Mouse (Mus musculus) embryonic facial prominence, embryonic 11.5 days (tissue): ENCODE data around the gene Cdhr4. TPM values are rescaled to one million over a fixed set of nuclear protein-coding genes. Genes with fewer than 3 reads are reported as not detected.
A peak's percentile ranks its signal among the peaks of the same experiment; 100 is the strongest.

ENCODE experiments used
- ATAC-seq: fragments of 200-750 bp; cut with Nextera tagmentation; replicated peaks from 2 replicates; pipeline ENCODE4 v1.8.0; 2017; ENCODE audit warnings: low read depth; ENCODE audit not compliant: insufficient number of reproducible peaks, low FRiP score, low TSS enrichment
- DNase-seq: peaks from one replicate; pipeline ENCODE4 v3.0.0-alpha.2; 2015; ENCODE audit warnings: low spot score
- H3K27ac ChIP-seq: fragments of 300-500 bp; sonication (generic); replicated peaks from 2 replicates; pipeline ENCODE4 v1.5.1; 2014; ENCODE audit warnings: mild to moderate bottlenecking, low read depth, low read length, control low read depth
- H3K27me3 ChIP-seq: fragments of 300-500 bp; sonication (generic); 2 replicates; pipeline ENCODE4 v1.6.1; 2014; ENCODE audit warnings: mild to moderate bottlenecking, low read length, moderate library complexity, mixed read lengths; ENCODE audit not compliant: control insufficient read depth, insufficient read depth
- H3K36me3 ChIP-seq: fragments of 300-500 bp; sonication (generic); replicated peaks from 2 replicates; pipeline ENCODE4 v1.6.1; 2014; ENCODE audit warnings: low read depth, mild to moderate bottlenecking, low read length, moderate library complexity, mixed read lengths; ENCODE audit not compliant: control insufficient read depth, insufficient read depth
- H3K4me1 ChIP-seq: fragments of 300-500 bp; sonication (generic); 2 replicates; pipeline ENCODE4 v1.6.1; 2014; ENCODE audit warnings: low read length, mixed read lengths; ENCODE audit not compliant: control insufficient read depth, insufficient read depth
- H3K4me2 ChIP-seq: fragments of 300-500 bp; sonication (generic); 2 replicates; pipeline ENCODE4 v1.6.1; 2014; ENCODE audit warnings: low read depth, mild to moderate bottlenecking, control low read depth, low read length, moderate library complexity
- H3K4me3 ChIP-seq: fragments of 300-500 bp; sonication (generic); 2 replicates; pipeline ENCODE4 v1.5.1; 2014; ENCODE audit warnings: low read depth, low read length, control low read depth
- H3K9ac ChIP-seq: fragments of 300-500 bp; sonication (generic); replicated peaks from 2 replicates; pipeline ENCODE4 v1.6.1; 2014; ENCODE audit warnings: mild to moderate bottlenecking, control low read depth, low read length
- H3K9me3 ChIP-seq: fragments of 300-500 bp; sonication (generic); replicated peaks from 2 replicates; pipeline ENCODE4 v1.6.1; 2016; ENCODE audit warnings: mild to moderate bottlenecking, low read length, inconsistent platforms, mixed read lengths; ENCODE audit not compliant: control insufficient read depth
- WGBS: fragments of 180-500 bp; shearing (Covaris S2); extraction: QIAGEN DNeasy Blood & Tissue Kit; methylation state at CpG from one replicate; pipeline ENCODE4 v1.1.7; 2014; 5-methylcytosine and 5-hydroxymethylcytosine counted together
- polyA plus RNA-seq: library from polyadenylated mRNA; unstranded; fragments of >200 nt; fragmentation: Nextera tagmentation; extraction: Ambion mirVana; gene quantifications from 2 replicates; pipeline ENCODE4 v1.2.1, GENCODE M21; 2014

Cdhr4 gene
- polyA plus RNA-seq, 1 experiment from 2014 or later = 7.6 TPM

DNA sequence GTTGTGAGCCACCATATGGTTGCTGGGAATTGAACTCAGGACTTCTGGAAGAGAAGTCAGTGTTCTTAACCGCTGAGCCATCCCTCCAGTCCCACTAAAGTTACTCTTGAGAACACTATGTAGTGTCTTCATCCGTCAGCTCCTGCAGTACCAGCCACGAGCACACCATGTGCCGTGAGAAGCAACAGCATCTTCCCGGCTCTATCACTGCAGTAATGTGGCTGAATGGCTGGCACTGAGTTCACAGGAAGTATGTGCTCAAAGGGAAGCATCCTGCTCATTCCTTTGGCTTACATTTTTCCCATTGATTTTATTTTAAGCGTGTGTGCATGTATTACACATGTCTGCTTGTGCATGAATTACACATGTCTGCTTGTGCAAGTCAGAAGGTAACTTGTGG, 24.9 kb upstream of the Cdhr4 start:
- H3K4me2 ChIP-seq = no peak overlapping the region
- H3K27ac ChIP-seq = no peak overlapping the region
- H3K4me1 ChIP-seq = no peaks in the 10 kb centered on the region
- H3K4me3 ChIP-seq = no peak overlapping the region
- DNase-seq (no peak), ATAC-seq (no peak)
- no peaks in the 10 kb centered on the region for H3K27me3 ChIP-seq
- 93% methylated on average over 6 of the region's 6 CpGs for WGBS
- H3K36me3 ChIP-seq = no peaks in the 10 kb centered on the region; the same call in 1 of the 2 replicates
- no peak overlapping the region for H3K9ac ChIP-seq
- no peaks in the 10 kb centered on the region for H3K9me3 ChIP-seq

DNA sequence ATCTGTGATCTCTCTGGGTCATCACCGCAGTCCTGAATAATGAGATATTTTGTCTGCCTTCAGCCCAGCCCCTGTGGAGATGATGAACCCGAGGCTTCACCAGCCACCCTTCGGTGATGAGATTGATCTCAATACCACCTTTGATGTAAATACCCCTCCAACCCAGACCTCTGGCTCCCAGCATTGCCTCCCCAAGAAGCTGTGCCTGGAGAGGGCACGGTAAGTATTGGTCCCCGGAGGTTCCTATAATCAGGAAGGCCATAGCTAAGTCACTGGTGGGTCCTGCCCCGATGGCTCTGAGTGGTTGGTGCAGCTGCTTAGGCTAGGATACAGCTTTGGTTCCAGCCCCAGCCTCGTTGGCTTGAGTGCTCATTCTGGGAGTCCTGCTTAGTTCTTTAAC, 23.8 kb upstream of the Cdhr4 start:
- H3K4me1 ChIP-seq = no peaks in the 10 kb centered on the region
- no peaks in the 10 kb centered on the region for H3K27me3 ChIP-seq
- H3K36me3 ChIP-seq = no peaks in the 10 kb centered on the region; the same call in 1 of the 2 replicates
- no peak for ATAC-seq
- DNase-seq = no peak
- no peak overlapping the region for H3K27ac ChIP-seq
- no peak overlapping the region for H3K4me3 ChIP-seq
- H3K4me2 ChIP-seq = no peak overlapping the region
- H3K9ac ChIP-seq = no peak overlapping the region
- 88% methylated on average over 7 of the region's 7 CpGs for WGBS
- H3K9me3 ChIP-seq = no peaks in the 10 kb centered on the region

DNA sequence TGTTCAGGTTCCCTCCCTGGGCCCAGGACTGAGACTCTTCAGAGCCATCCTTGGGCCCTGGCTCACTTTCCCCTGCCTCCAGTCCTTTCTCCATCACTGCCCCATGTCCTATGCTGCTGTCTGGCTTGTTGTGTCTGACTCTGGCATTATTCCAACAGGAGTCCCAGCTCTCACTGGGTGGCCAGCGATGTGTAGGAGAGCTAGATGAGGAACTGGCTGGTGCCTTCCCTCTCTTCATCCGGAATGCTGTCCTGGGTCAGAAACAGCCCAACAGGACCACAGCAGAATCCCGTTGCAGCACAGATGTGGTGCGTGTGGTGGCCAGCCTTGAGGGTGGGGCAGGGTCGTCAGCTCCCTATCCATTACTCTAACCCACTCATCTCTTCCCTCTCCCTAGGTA, 22.0 kb upstream of the Cdhr4 start:
- no peaks in the 10 kb centered on the region; the same call in 1 of the 2 replicates for H3K36me3 ChIP-seq
- 89% methylated on average over 5 of the region's 5 CpGs for WGBS

DNA sequence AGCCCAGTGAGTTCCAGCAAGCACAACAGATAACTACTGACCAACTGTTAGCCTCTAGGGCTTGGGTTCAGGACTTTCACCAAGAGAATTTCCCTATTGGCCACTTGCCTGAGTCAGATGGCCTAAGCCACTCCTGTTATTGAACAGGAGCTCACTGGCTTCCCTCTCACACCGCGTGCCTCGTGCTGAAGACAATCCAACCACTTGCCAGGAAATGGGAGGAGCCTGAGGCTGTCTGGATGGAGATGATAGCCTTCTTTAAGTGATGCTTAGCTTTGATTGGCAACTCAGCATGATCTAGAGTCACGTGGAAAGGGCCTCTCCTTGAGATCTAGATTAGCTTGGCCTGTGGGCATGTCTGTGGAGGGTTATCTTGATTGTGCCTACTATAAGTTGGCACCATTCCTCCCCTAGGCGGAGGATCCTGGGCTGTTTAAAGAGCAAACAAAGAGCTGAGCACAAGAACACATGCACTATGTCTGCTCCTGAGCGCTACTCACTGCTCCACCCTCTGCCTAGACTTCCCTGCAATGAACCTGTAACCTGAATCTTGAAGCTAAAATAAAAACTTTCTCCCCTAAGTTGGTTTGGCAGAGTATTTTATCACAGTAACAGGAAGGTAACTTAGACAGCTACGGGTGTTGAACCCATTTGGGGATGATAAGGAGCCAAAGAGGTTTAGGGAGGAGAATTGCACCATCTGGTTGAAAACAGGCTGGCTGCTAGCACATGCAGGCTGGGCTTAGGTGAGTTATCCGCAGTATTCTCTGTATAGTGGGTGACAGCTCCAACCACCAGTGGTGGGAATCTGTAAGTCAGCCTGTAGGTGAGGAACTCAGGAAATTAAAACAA, 20.4 kb upstream of the Cdhr4 start:
- no peak for ATAC-seq
- H3K36me3 ChIP-seq = no peaks in the 10 kb centered on the region; the same call in 1 of the 2 replicates
- DNase-seq = no peak

More for the DNA sequence above, 22.0 kb upstream of the Cdhr4 start:
- H3K4me2 ChIP-seq = no peak overlapping the region
- ATAC-seq (no peak), DNase-seq (no peak)
- no peaks in the 10 kb centered on the region for H3K9me3 ChIP-seq
- no peak overlapping the region for H3K9ac ChIP-seq
- H3K4me1 ChIP-seq = no peaks in the 10 kb centered on the region
- no peak overlapping the region for H3K27ac ChIP-seq
- H3K27me3 ChIP-seq = no peaks in the 10 kb centered on the region
- H3K4me3 ChIP-seq = no peak overlapping the region

DNA sequence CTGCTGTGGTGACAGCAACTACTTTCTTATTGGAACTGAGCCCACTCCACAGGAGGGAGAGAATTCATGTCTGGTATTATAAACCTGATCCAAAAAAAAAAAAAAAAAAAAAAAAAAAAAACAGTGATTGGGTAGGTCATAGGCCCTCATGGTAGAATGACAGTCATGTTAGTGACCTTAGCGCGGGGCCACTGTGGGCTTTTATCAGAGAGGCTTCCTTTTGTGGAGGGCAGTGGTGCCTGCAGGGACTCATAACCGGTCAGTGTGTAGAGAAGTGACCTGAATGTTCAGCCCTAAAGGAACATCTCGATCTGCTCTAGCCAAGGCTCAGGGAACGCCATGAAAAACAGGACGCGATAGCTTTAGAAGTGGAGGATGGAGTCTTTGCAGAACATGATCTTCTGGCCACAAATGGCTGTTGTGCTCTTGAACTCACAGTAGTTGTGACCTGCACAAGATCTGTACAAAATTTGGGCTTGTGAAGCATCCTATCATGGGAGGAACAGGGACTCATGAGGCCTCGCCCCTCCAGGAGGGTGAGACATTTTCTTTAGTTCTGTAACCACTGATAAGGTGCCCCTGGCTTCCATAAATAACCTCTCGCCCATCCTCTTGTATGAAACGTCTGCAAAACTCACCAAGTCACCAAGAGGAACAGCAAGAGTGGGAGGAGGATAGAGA, 17.7 kb upstream of the Cdhr4 start:
- Histone ChIP-seq H3K27ac (no peak overlapping the region), H3K36me3 (no peaks in the 10 kb centered on the region; the same call in 1 of the 2 replicates)
- ATAC-seq = no peak

More for the DNA sequence above, 20.4 kb upstream of the Cdhr4 start:
- Histone ChIP-seq H3K27me3 (no peaks in the 10 kb centered on the region), H3K4me3 (no peak overlapping the region), H3K9me3 (no peaks in the 10 kb centered on the region), H3K9ac (no peak overlapping the region), H3K27ac (no peak overlapping the region), H3K4me2 (no peak overlapping the region), H3K4me1 (no peaks in the 10 kb centered on the region)
- 75% methylated on average over 8 of the region's 8 CpGs for WGBS

DNA sequence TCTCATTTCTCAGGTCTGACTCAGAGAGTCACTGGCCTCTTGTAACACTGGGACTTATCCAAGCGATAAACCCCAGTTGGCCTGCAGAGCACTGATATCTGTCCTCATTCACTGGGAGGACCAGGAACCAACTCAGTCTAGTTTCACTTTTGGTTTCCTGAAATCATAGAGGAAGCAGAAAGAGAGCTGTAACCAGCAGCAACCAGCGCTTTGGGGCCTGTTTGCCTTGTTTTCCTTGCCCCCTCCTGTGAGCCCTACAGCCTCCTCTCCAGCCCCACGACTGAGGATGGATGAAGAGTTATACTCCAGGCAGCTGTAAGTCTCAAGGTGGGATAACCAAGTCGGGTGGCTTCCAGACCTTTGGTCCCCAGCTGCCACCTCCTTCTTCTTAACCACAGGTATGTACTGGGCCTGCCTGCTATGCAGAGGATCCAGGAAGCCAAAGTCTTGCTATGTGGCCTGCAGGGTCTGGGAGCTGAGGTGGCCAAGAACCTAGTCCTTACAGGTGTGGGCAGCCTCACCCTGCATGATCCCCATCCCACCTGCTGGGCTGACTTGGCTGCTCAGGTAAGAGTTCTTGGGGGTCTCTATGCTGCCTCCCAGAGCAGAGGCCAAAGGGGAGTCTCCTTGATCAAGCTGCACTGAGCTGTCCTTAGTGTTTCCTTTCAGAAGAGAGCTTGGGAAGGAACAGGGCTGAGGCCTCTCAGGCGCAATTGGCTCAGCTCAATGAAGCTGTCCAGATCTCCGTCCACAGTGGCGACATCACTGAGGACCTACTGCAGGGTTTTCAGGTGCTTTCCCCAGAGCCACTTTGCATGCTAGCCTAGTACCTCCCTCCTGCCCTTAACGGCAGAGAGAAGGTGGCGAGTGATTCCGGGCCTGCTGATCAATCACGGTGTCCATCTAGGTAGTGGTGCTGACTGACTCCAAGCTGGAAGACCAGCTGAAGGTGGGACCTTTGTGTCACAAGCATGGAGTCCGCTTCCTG, 16.6 kb upstream of the Cdhr4 start, which contains the start of gene Uba7:
TSS of gene Uba7 (plus strand) at position 107 of the 988 bp plus-strand sequence.
- Histone ChIP-seq H3K4me3 (no peak within 1 kb of the TSS), H3K4me1 (peaks cover 1% of the 10 kb centered on the region), H3K4me2 (0 out of 2 replicates have a peak within 1 kb of the TSS, but pooled peaks have one; percentile 10), H3K27ac (0 out of 2 replicates have a peak within 1 kb of the TSS, but pooled peaks have one; percentile 20), H3K27me3 (no peaks in the 10 kb centered on the region), H3K9ac (no peak within 1 kb of the TSS), H3K9me3 (no peaks in the 10 kb centered on the region), H3K36me3 (no peaks in the 10 kb centered on the region; the same call in 1 of the 2 replicates)
- ATAC-seq (no peak), DNase-seq (no peak)
- WGBS = 70% methylated on average over 12 of the region's 12 CpGs

More for the DNA sequence above, 17.7 kb upstream of the Cdhr4 start:
- Histone ChIP-seq H3K4me2 (no peak overlapping the region), H3K4me3 (no peak overlapping the region), H3K27me3 (no peaks in the 10 kb centered on the region), H3K4me1 (no peaks in the 10 kb centered on the region), H3K9me3 (no peaks in the 10 kb centered on the region), H3K9ac (no peak overlapping the region)
- WGBS = 78% methylated on average over 10 of the region's 10 CpGs
- DNase-seq = no peak

DNA sequence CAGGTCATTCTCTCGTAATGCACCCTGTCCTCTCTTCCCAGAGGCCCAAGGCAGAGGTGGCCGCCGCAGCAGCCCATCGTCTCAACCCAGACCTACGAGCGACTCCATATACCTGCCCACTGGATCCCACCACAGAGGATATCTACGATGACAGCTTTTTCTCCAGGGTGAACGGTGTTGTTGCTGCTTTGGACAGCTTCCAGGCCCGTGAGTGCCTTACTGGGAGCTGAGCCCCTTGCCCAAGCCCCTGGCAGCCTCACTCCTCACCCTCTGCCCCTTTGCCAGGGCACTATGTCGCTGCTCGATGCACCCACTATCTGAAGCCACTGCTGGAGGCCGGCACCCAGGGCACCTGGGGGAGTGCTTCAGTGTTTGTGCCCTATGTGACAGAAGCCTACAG, 13.5 kb upstream of the Cdhr4 start:
- H3K27ac ChIP-seq = no peak overlapping the region
- H3K27me3 ChIP-seq = no peaks in the 10 kb centered on the region
- H3K9me3 ChIP-seq = no peaks in the 10 kb centered on the region
- DNase-seq (no peak), ATAC-seq (no peak)
- no peaks in the 10 kb centered on the region for H3K36me3 ChIP-seq
- no peak overlapping the region for H3K9ac ChIP-seq
- H3K4me3 ChIP-seq = no peak overlapping the region
- H3K4me1 ChIP-seq = peaks cover 13% of the 10 kb centered on the region
- H3K4me2 ChIP-seq = no peak overlapping the region
- WGBS = 94% methylated on average over 12 of the region's 12 CpGs
